Mouse (Mus musculus) embryonic facial prominence, embryonic 15.5 days (tissue): ENCODE measurements around the gene Ranbp9. TPM values are rescaled to one million over a fixed set of nuclear protein-coding genes. Genes with fewer than 3 reads are reported as not detected.
A peak's percentile ranks its signal among the peaks of the same experiment; 100 is the strongest.

Source experiments
- ATAC-seq: fragments of 200-750 bp; cut with Nextera tagmentation; 2 replicates; pipeline ENCODE4 v1.8.0; 2017; ENCODE audit warnings: low read depth, moderate TSS enrichment; ENCODE audit not compliant: insufficient number of reproducible peaks, low FRiP score, low TSS enrichment
- H3K27ac ChIP-seq: fragments of 300-500 bp; sonication (generic); replicated peaks from 2 replicates; pipeline ENCODE4 v1.5.1; 2015; ENCODE audit warnings: mild to moderate bottlenecking, inconsistent platforms
- H3K27me3 ChIP-seq: fragments of 300-500 bp; sonication (generic); 2 replicates; pipeline ENCODE4 v1.6.1; 2015; ENCODE audit warnings: inconsistent platforms
- H3K36me3 ChIP-seq: fragments of 300-500 bp; sonication (generic); 2 replicates; pipeline ENCODE4 v1.6.1; 2015; ENCODE audit warnings: mild to moderate bottlenecking, inconsistent platforms
- H3K4me1 ChIP-seq: fragments of 300-500 bp; sonication (generic); 2 replicates; pipeline ENCODE4 v1.6.1; 2015; ENCODE audit warnings: inconsistent platforms
- H3K4me2 ChIP-seq: fragments of 300-500 bp; sonication (generic); replicated peaks from 2 replicates; pipeline ENCODE4 v1.6.1; 2015; ENCODE audit warnings: mild to moderate bottlenecking, inconsistent platforms
- H3K4me3 ChIP-seq: fragments of 300-500 bp; sonication (generic); replicated peaks from 2 replicates; pipeline ENCODE4 v1.5.1; 2015; ENCODE audit warnings: mild to moderate bottlenecking, inconsistent platforms
- H3K9ac ChIP-seq: fragments of 300-500 bp; sonication (generic); 2 replicates; pipeline ENCODE4 v1.6.1; 2015; ENCODE audit warnings: inconsistent platforms
- H3K9me3 ChIP-seq: fragments of 300-500 bp; sonication (generic); replicated peaks from 2 replicates; pipeline ENCODE4 v1.6.1; 2016; ENCODE audit warnings: inconsistent platforms
- WGBS: fragments of 180-500 bp; shearing (Covaris S2); methylation state at CpG from one replicate; pipeline ENCODE4 v1.1.7; 2015; 5-methylcytosine and 5-hydroxymethylcytosine counted together
- polyA plus RNA-seq: library from polyadenylated mRNA; unstranded; fragments of >200 nt; fragmentation: Nextera tagmentation; extraction: Ambion mirVana; gene quantifications from 2 replicates; pipeline ENCODE4 v1.2.1, GENCODE M21; 2015

Ranbp9 gene
- polyA plus RNA-seq, 1 experiment from 2014 or later = 9.2 TPM

- Histone ChIP-seq H3K27ac (peak within 1 kb of the TSS; percentile 87), H3K36me3 (peaks cover 21% of the 10 kb centered on the region), H3K4me3 (peak within 1 kb of the TSS; percentile 68), H3K4me2 (peak within 1 kb of the TSS; percentile 64), H3K4me1 (peaks cover 11% of the 10 kb centered on the region; the same call in 1 of the 2 replicates), H3K9me3 (no peaks in the 10 kb centered on the region), H3K27me3 (no peaks in the 10 kb centered on the region), H3K9ac (peak within 1 kb of the TSS; percentile 59)
- peak; percentile 92 for ATAC-seq
- WGBS = under 1% methylated on average over 72 of the region's 72 CpGs
Measured at GRCm38 (mm10) chr13:43398297-43399080, 82.6 kb downstream of the Ranbp9 start, which contains the start of gene Nol7. TSS of gene Nol7 (plus strand) at chr13:43398390.

- Histone ChIP-seq H3K4me1 (peaks cover 11% of the 10 kb centered on the region; the same call in 1 of the 2 replicates), H3K27ac (no peak overlapping the region), H3K4me2 (peak overlapping the region; percentile 64; the same call in 1 of the 2 replicates), H3K9ac (no peak overlapping the region), H3K36me3 (peaks cover 15% of the 10 kb centered on the region), H3K9me3 (no peaks in the 10 kb centered on the region), H3K4me3 (peak overlapping the region; percentile 68), H3K27me3 (no peaks in the 10 kb centered on the region)
- peak; percentile 13; the same call in 1 of the 2 replicates for ATAC-seq
- 49% methylated on average over 14 of the region's 17 CpGs for WGBS
Measured at GRCm38 (mm10) chr13:43397700-43398296, 83.3 kb downstream of the Ranbp9 start.

GRCm38 (mm10) chr13:43385321-43385720 is 95.8 kb downstream of the Ranbp9 start:
- 95% methylated on average over 10 of the region's 10 CpGs for WGBS
- H3K4me3 ChIP-seq = no peak overlapping the region
- no peaks in the 10 kb centered on the region for H3K27me3 ChIP-seq
- no peak for ATAC-seq
- no peak overlapping the region for H3K27ac ChIP-seq
- no peaks in the 10 kb centered on the region for H3K9me3 ChIP-seq
- no peak overlapping the region for H3K4me2 ChIP-seq
- peaks cover 16% of the 10 kb centered on the region for H3K36me3 ChIP-seq
- H3K9ac ChIP-seq = no peak overlapping the region
- no peaks in the 10 kb centered on the region for H3K4me1 ChIP-seq

GRCm38 (mm10) chr13:43379989-43380388 is 101.1 kb downstream of the Ranbp9 start:
- 73% methylated on average over 3 of the region's 3 CpGs for WGBS

GRCm38 (mm10) chr13:43374918-43375432 is 106.1 kb downstream of the Ranbp9 start:
- H3K4me2 ChIP-seq = no peak overlapping the region
- H3K36me3 ChIP-seq = peaks cover 50% of the 10 kb centered on the region
- H3K4me3 ChIP-seq = no peak overlapping the region
- ATAC-seq = no peak
- no peaks in the 10 kb centered on the region for H3K4me1 ChIP-seq
- no peak overlapping the region for H3K9ac ChIP-seq
- no peaks in the 10 kb centered on the region for H3K27me3 ChIP-seq
- H3K9me3 ChIP-seq = no peaks in the 10 kb centered on the region
- 66% methylated on average over 2 of the region's 2 CpGs for WGBS
- no peak overlapping the region for H3K27ac ChIP-seq

More at GRCm38 (mm10) chr13:43379989-43380388, 101.1 kb downstream of the Ranbp9 start:
- Histone ChIP-seq H3K27me3 (no peaks in the 10 kb centered on the region), H3K4me1 (no peaks in the 10 kb centered on the region), H3K27ac (no peak overlapping the region), H3K4me3 (no peak overlapping the region), H3K36me3 (peaks cover 32% of the 10 kb centered on the region; the same call in 1 of the 2 replicates), H3K9me3 (no peaks in the 10 kb centered on the region), H3K9ac (no peak overlapping the region), H3K4me2 (no peak overlapping the region)
- no peak for ATAC-seq

GRCm38 (mm10) chr13:43374205-43374604 is 106.9 kb downstream of the Ranbp9 start:
- Histone ChIP-seq H3K4me3 (no peak overlapping the region), H3K27me3 (no peaks in the 10 kb centered on the region), H3K36me3 (peaks cover 50% of the 10 kb centered on the region), H3K9me3 (no peaks in the 10 kb centered on the region), H3K27ac (no peak overlapping the region), H3K9ac (no peak overlapping the region), H3K4me2 (no peak overlapping the region), H3K4me1 (no peaks in the 10 kb centered on the region)
- WGBS = 82% methylated on average over 10 of the region's 10 CpGs
- no peak for ATAC-seq

- Histone ChIP-seq H3K36me3 (peaks cover 44% of the 10 kb centered on the region), H3K4me1 (no peaks in the 10 kb centered on the region), H3K9ac (no peak overlapping the region), H3K4me3 (no peak overlapping the region), H3K27ac (no peak overlapping the region), H3K4me2 (no peak overlapping the region), H3K27me3 (no peaks in the 10 kb centered on the region), H3K9me3 (no peaks in the 10 kb centered on the region)
- 93% methylated on average over 1 of the region's 1 CpGs for WGBS
- ATAC-seq = no peak
Measured at GRCm38 (mm10) chr13:43372892-43373291, 108.2 kb downstream of the Ranbp9 start.

- Histone ChIP-seq H3K9ac (no peak overlapping the region), H3K27ac (no peak overlapping the region), H3K4me3 (no peak overlapping the region), H3K9me3 (no peaks in the 10 kb centered on the region), H3K27me3 (no peaks in the 10 kb centered on the region), H3K36me3 (peaks cover 27% of the 10 kb centered on the region), H3K4me1 (peaks cover 5% of the 10 kb centered on the region; the same call in 1 of the 2 replicates), H3K4me2 (no peak overlapping the region)
- WGBS = 94% methylated on average over 6 of the region's 6 CpGs
- no peak for ATAC-seq
Measured at GRCm38 (mm10) chr13:43370063-43370462, 111.0 kb downstream of the Ranbp9 start.

- Histone ChIP-seq H3K9me3 (no peaks in the 10 kb centered on the region), H3K4me2 (peak overlapping the region; percentile 78), H3K4me1 (peaks cover 5% of the 10 kb centered on the region; the same call in 1 of the 2 replicates), H3K36me3 (peaks cover 3% of the 10 kb centered on the region; the same call in 1 of the 2 replicates), H3K27me3 (no peaks in the 10 kb centered on the region), H3K9ac (peak overlapping the region; percentile 35), H3K4me3 (peak overlapping the region; percentile 61), H3K27ac (0 out of 2 replicates have a peak overlapping the region, but pooled peaks have one; percentile 4)
- no peak for ATAC-seq
- WGBS = 6% methylated on average over 11 of the region's 11 CpGs
Measured at GRCm38 (mm10) chr13:43365825-43366184, 115.3 kb downstream of the Ranbp9 start.

- H3K4me2 ChIP-seq = peak within 1 kb of the TSS; percentile 78
- 0 out of 2 replicates have a peak within 1 kb of the TSS, but pooled peaks have one; percentile 4 for H3K27ac ChIP-seq
- H3K9me3 ChIP-seq = no peaks in the 10 kb centered on the region
- peak within 1 kb of the TSS; percentile 35 for H3K9ac ChIP-seq
- H3K4me1 ChIP-seq = peaks cover 5% of the 10 kb centered on the region; the same call in 1 of the 2 replicates
- H3K36me3 ChIP-seq = no peaks in the 10 kb centered on the region
- WGBS = 15% methylated on average over 41 of the region's 42 CpGs
- peak; percentile 93 for ATAC-seq
- peak within 1 kb of the TSS; percentile 61 for H3K4me3 ChIP-seq
- H3K27me3 ChIP-seq = no peaks in the 10 kb centered on the region
Measured at GRCm38 (mm10) chr13:43364985-43365824, 115.9 kb downstream of the Ranbp9 start, which contains the start of gene Sirt5. TSS of gene Sirt5 (plus strand) at chr13:43365496.
